Mouse (Mus musculus): ENCODE data around the gene Eif2b2.

DNA sequence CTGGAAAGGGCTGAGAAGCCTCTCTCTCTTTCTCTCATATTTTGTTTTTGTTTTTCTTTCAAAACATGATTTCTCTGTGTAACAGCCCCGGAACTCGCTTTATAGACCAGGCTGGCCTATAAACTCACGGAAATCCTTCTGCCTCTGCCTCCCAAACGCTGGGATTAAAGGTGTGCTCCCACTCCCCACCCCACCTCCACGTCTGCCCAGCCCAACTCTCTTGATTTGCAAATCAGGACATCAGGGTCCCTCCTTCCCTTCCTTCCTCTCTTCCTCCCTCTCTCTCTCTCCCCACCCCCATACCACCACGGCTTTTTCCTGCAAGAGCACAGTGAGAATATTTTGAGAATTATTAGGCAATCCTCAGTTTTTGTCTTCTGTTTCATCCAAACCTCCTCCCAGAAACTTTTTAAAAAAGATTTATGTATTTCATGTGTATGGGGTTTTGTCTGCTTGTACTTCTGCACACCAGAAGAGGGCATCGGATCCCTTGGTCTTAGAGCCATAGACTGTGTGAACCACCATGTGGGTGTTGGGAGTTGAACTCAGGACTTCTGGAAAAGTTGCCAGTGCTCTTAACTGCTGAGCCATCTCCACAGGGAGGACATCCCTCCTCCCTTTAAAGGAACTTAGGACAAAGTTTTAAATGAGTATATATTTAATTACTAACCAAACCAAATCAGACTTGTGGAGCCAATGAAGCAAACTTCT lies 52.0 kb downstream of the Eif2b2 start:
- TF ChIP-seq CTCF (IDR thresholded peaks at IDR 0.05; ENCODE audit: low read depth) (no peak; the same call in 1 of the 2 replicates), EP300 (IDR thresholded peaks at IDR 0.05; ENCODE audit: low read depth) (no peak)
